Mouse (Mus musculus) R1 (cell line): ENCODE measurements around the gene Pogz.
A peak's percentile ranks its signal among the peaks of the same experiment; 100 is the strongest.

Source experiments
- DNase-seq: peaks from one replicate; pipeline ENCODE4 v3.0.0-alpha.2; 2018; ENCODE audit warnings: low read depth, low spot score

The Pogz gene

GRCm38 (mm10) chr3:94837183-94837890, at the start of gene Pogz:
Gene Pogz (plus strand): TSS chr3:94837567.
- peak; percentile 98 for DNase-seq

GRCm38 (mm10) chr3:94789071-94789470, 48.3 kb upstream of the Pogz start:
- no peak for DNase-seq

- no peak for DNase-seq
These were observed 47.9 kb upstream of the Pogz start for GRCm38 (mm10) chr3:94789516-94789915.

- no peak for DNase-seq
These were observed 45.1 kb upstream of the Pogz start for GRCm38 (mm10) chr3:94792258-94792657.

GRCm38 (mm10) chr3:94793672-94794071, 43.7 kb upstream of the Pogz start:
- no peak for DNase-seq

DNA sequence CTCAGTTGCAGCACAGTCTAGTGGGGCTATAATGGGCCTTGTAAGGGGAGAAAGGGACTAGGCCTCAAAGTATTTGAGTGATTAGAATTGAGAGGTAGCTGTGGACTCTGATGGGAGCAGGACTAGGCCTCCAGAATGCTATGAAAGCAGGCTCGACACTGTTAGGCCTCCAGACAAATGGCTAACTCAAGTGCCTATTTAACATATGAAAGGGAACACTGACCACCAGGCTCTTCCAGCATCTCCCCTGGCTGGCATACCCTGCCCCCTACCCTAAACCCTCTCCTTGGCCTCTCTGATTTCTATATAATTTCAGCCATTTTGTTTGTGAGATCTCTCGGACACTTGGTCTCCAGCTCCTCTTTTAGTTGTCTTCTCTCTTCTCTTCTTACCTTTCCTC, 43.0 kb upstream of the Pogz start:
- no peak for DNase-seq

DNA sequence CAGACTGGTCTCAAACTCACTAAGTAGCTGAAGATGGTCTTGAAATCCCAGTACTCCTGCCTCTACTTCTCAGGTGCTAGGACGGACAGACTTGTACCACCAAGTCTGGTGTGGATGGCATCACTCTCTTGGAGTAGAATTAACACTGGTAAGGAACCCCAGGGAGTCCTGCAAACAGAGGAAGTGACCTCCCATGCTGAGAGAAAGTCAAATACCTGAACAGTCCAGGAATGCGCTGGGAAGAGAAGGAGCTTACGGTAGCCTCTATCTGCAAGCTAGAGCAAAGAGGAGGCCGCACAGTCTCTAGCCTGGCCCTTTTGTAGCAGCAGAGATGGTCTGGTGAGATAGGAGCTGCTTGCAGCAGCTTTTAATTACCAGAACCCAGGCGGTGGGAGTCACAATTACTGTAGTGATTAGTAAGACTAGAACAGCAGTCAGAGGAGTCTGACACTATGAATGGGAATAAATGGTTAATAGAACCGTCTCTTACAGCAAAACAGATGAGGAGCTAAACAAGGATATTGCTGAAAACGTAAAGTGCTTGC, 41.7 kb upstream of the Pogz start:
- peak; percentile 71 for DNase-seq

DNA sequence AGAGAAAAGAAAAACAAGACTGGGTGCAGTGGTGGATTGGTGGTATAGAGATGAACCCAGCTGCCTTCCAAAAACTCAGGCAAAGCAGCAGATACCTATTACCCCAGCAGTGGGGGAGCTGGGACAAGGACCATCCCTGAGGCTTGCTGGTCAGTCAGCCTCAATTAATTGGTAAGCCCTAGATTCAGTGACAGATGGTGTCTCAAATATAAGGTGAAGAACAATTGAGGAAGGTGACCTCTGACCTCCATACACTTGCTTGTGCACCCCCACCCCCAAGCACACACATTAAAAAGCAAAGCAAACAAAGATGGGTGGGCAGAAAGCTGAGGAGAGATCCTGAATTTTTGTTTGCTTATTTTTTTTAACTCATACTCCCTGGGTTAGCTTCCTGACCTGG, 41.2 kb upstream of the Pogz start:
- no peak for DNase-seq

DNA sequence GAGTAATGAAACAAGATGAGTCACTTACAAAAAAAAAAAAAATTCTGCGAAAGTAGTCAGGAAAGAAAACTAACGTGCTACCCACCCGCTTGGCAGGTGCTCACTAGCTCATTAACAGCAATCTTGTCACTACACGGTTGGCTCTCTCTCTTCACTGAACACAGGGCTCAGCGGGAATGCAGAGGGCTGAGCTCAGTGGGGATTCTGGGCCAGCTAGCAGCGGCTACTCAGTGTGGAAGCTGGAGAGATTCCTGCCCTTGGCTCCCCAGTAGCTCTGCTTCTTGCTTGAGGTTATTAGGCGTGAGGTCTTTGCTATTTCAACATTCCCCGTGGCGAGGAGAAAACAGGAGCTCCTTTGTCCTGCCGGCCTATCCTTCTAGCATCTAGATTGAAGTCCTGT, 33.2 kb upstream of the Pogz start:
- no peak for DNase-seq

DNA sequence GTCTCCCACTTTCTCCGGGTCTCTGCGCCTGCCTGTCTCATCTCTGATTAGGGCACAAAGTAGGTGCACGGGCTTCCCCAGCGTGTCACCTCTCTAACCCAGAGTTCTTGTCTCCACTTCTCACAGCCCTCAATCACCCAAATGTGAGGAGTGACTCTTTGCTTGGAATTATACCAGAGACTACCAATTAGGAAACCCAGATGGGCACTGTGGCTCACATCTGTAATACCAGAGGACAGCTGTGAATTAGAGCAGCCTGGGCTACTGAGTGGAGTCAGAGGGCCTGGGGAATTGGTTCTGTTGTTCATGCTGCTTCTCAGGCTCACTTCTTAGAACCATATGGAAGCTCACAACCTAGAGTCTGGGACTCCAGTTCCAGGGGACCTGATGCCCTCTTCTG, 32.4 kb upstream of the Pogz start:
- DNase-seq = no peak

DNA sequence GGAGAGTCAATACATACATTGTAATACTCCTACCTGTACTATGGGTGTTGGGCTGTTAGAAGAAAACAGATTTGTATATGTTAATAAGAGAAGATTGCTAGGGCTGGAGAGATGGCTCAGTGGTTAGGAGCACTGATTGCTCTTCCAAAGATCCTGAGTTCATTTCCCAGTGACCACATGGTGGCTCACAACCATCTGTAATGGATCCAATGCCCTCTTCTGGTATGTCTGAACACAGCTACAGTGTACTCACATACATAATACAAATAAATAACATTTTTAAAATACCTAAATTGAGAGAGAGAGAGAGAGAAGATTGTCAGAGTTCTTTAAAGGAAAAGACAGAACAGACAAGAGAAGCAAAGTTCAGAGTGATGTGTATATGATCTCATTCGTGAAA, 29.1 kb upstream of the Pogz start:
- no peak for DNase-seq

DNA sequence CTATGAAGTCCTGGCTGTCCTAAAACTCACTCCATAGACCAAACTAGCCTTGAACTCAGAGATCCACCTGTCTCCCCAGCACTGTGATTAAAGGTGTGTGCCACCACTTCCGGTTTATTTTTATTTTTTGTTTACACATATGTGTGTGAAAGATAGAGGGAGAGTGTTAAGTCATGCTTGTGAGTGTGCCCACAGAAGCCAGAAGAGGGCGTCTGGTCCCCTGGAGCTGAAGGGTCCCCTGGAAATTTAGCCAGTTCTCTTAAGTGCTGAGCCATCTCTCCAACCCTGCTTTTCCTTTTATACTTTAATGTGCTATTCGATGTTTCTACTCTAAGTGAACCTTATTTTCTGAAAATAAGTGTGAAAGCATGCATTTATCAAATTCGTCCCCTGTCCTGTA, 25.7 kb upstream of the Pogz start:
- peak; percentile 26 for DNase-seq

DNA sequence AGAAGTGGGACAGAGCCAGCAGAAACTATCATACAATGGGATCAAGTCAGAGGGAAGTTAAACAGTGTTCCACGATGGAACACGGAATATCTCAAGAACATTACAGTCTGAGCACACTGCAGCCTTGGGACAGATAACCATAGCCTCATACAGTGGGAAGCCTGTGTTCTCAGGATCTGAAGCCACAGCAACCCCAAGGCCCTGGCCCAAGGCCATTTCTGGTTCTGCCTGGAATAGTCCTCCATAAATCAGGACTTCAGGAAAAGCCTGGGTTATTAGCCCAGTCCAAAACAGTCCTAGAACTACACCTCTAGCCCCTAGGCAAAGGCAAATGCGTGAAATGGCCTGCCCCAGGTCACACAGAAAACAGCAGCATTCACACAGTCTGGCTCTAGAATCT, 23.7 kb upstream of the Pogz start:
- DNase-seq = no peak

DNA sequence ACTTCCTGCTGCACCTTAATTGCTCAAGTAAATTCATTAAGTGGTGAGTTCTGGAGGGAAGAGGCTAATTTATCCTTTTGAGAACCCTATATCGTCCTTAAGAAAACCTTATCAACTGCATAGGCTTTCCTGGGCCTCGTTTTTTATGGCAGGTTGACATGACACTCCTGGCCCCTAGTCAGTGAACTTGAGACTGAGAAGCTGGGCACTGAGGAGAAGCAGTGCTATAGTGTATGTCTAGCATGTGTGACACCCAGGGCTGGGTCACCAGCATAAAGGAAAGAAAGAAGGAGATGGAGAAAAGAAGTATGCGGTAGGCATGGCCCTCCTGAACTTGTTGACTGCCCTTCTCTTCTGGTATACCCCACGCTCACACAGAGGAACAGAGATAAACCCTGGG, 23.3 kb upstream of the Pogz start:
- DNase-seq = no peak

DNA sequence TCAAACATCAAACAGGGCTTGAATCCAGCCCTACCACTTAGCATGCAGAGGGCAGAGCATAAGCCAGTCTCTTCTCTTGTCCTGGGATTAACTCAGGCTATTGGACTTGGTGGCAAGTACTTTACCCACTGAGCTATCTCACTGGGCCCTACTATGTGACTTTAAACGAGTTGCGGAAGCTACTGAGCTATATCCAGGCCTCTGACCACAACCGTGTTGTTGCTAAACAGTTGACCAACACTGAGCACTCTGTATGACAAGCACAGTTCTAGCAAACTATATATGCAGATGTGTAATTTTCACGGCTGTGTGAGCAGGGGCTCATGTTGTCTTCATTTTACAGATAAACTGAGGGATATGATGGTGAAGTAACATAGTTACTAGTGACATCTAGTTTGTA, 22.7 kb upstream of the Pogz start:
- no peak for DNase-seq

GRCm38 (mm10) chr3:94815603-94816002, 21.8 kb upstream of the Pogz start:
- peak; percentile 69 for DNase-seq

GRCm38 (mm10) chr3:94817731-94818130, 19.6 kb upstream of the Pogz start:
- DNase-seq = no peak

- DNase-seq = peak; percentile 71
These were observed 17.6 kb upstream of the Pogz start for GRCm38 (mm10) chr3:94819452-94820425.

- peak; percentile 76 for DNase-seq
These were observed 16.2 kb upstream of the Pogz start for GRCm38 (mm10) chr3:94821008-94821638.

- DNase-seq = no peak
These were observed 15.3 kb upstream of the Pogz start for GRCm38 (mm10) chr3:94822082-94822481.

DNA sequence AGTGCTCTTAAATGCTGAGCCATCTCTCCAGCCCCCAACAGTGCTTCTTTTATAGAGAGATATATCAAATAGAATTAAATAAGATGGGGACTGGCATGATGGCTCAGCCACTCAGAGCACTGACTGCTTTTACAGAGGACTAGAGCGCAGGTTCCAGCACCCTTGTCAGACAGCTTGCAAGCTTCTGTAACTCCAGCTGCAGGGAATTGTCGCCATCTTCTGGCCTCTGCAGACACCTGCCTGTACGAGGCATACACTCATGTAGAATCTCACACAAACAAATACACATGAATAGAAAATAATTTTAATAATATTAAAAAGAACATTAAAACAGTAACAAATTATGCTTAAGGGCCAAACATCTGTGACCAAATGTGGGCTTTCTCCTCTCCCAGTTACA, 13.3 kb upstream of the Pogz start:
- DNase-seq = peak; percentile 76

DNA sequence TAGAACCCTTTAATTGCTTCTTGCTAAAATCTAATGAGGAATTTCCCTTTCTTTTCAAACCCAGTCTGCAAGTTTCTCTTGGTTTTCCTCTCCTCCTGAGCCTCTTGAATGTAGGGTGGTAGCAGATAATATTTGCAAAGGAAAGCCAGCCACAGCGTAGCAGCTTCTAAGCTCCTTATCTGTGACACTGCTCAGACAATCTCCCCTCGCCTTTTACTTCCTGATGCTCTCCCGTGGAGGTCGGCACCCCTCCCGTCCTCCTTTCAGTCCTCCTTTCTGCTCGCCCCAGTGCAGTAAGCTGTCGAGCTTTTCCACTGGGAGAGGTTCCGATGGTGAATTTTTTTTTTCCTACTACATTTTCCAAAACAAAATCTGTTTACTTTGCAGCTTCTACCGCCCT, 5.3 kb upstream of the Pogz start:
- no peak for DNase-seq
